Mouse (Mus musculus) lung, postnatal 0 days (tissue): ENCODE measurements around the gene Olfr1294.

Experiments
- CTCF ChIP-seq: IDR thresholded peaks from 2 replicates; pipeline ENCODE4 v1.5.1; 2016; ENCODE audit warnings: antibody characterized with exemption, mild to moderate bottlenecking
- EP300 ChIP-seq: IDR thresholded peaks from 2 replicates; pipeline ENCODE4 v1.6.1; 2016; ENCODE audit warnings: antibody characterized with exemption, mild to moderate bottlenecking, control low read depth

- no peak for TF ChIP-seq CTCF
- TF ChIP-seq EP300 = no peak
These were observed at the start of gene Olfr1294 for GRCm38 (mm10) chr2:111540191-111540590.
